Mouse (Mus musculus): ENCODE measurements around the gene Psmd12. TPM values are rescaled to one million over a fixed set of nuclear protein-coding genes. Genes with fewer than 3 reads are reported as not detected.

The Psmd12 gene
- polyA plus RNA-seq, 2 experiments: 45.6 to 103 TPM

DNA sequence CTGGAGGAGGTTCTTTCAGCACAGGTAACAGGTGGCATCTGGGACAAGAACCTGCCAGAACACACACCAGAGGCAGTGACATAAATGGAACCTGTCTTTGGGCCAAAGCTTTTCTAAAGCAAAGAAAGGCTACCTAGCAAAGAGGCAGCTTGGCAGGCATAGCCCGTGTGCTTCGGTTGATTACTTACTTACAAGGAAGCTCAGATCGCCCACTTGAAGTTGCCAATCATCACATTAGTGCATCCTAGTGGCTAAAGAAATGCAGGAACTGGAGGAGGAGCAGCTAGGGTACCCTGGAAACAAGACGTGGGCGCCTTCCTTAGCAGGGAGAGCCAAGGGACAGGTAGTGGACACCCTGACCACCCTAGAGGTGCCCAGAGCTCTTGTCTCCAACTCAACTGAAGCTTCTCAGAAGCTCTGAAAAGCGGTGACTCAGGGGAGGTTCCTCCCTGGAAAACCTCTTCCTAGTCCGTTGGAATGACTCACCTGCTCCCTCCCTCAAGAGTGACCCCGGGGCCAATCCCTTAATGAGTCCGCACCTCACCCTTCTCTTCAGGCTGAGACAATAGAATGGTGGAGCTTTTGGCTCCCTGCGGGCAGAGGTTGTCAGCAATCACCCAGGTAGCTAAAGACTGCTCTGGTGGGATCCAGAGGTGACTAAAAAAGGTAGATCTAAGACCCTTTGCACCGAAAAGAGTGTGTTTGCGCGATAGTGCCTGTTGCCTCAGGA lies 66.6 kb downstream of the Psmd12 start:
- DNase-seq (ENCODE audit: low read depth in 3 of 3, low spot score in 3 of 3) (no peak), ATAC-seq (ENCODE audit: insufficient read depth) (no peak)
- Histone ChIP-seq H3K4me1 (replicated peaks; ENCODE audit: control insufficient read depth in 2 of 2, insufficient read depth in 2 of 2, low read length in 1 of 2) (peaks cover 0 to 2% of the 10 kb centered on the region in 2 experiments), H3K27me3 (ENCODE audit: control insufficient read depth, insufficient read depth, low read length) (peaks cover 19% of the 10 kb centered on the region), H3K36me3 (replicated peaks; ENCODE audit: control insufficient read depth, insufficient read depth, low read depth) (no peaks in the 10 kb centered on the region; the same call in 1 of the 2 replicates), H3K9ac (replicated peaks) (no peak overlapping the region), H3K9me3 (ENCODE audit: control insufficient read depth, low read length) (no peaks in the 10 kb centered on the region), H3K27ac (no peak overlapping the region), H3K4me3 (ENCODE audit: insufficient read depth in 1 of 2, low read depth in 2 of 2, low read length in 2 of 2) (no peak overlapping the region), H3K4me2 (ENCODE audit: low read depth) (peak overlapping the region; percentile 97; the same call in 1 of the 2 replicates)
- TF ChIP-seq CTCF (IDR thresholded peaks at IDR 0.05; ENCODE audit: low read depth): no peak
- no peak for TF ChIP-seq EP300 (IDR thresholded peaks at IDR 0.05; ENCODE audit: low read depth)
- WGBS (ENCODE audit: insufficient replicate concordance): 41% methylated on average over 13 of the region's 13 CpGs

DNA sequence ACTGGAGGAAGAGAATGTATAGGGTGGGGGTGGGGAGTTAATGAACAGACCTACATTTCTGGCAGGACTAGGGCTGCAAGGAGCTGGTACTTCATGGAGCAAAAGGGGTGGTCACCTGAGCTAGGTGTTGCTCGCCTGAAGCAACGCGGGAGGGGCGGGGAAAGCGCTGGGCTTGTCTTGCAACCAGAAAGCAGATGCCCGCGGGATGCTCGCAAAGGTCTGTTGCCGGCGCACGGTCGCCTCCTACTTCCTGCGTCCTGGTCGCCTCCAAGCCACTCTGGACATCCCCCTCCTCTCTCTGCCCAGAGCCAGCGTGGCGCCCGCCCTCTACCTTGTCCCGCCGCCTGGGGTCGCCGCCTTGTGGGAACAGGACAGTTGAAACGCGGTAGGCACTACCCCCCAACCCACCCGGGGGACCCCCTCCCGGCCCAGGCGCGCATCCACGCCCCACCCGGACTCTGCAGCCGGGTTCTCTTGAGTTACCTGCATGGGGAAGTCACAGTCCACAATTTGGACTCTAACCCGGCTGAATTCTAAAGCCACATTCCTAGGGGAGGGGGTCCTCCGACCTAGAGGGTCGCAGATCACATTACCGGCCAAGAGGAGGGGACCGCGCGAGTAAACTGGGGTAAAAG lies 67.5 kb downstream of the Psmd12 start:
- no peak for ATAC-seq (ENCODE audit: insufficient read depth)
- TF ChIP-seq EP300 (IDR thresholded peaks at IDR 0.05; ENCODE audit: low read depth) (no peak), CTCF (IDR thresholded peaks at IDR 0.05; ENCODE audit: low read depth) (peak; percentile 24; the same call in 1 of the 2 replicates)
- Histone ChIP-seq H3K27ac (no peak overlapping the region), H3K9ac (replicated peaks) (peak overlapping the region; percentile 92), H3K9me3 (ENCODE audit: control insufficient read depth, low read length) (no peaks in the 10 kb centered on the region), H3K4me1 (replicated peaks; ENCODE audit: control insufficient read depth in 2 of 2, insufficient read depth in 2 of 2, low read length in 1 of 2) (peaks cover 0 to 7% of the 10 kb centered on the region in 2 experiments), H3K4me2 (ENCODE audit: low read depth) (peak overlapping the region; percentile 97), H3K36me3 (replicated peaks; ENCODE audit: control insufficient read depth, insufficient read depth, low read depth) (no peaks in the 10 kb centered on the region; the same call in 1 of the 2 replicates), H3K27me3 (ENCODE audit: control insufficient read depth, insufficient read depth, low read length) (peaks cover 19% of the 10 kb centered on the region), H3K4me3 (ENCODE audit: insufficient read depth in 1 of 2, low read depth in 2 of 2, low read length in 2 of 2) (peak overlapping the region; percentile 92 to 97)
- no peak for DNase-seq (ENCODE audit: low read depth in 3 of 3, low spot score in 3 of 3)
- WGBS (ENCODE audit: insufficient replicate concordance): under 1% methylated on average over 37 of the region's 37 CpGs

DNA sequence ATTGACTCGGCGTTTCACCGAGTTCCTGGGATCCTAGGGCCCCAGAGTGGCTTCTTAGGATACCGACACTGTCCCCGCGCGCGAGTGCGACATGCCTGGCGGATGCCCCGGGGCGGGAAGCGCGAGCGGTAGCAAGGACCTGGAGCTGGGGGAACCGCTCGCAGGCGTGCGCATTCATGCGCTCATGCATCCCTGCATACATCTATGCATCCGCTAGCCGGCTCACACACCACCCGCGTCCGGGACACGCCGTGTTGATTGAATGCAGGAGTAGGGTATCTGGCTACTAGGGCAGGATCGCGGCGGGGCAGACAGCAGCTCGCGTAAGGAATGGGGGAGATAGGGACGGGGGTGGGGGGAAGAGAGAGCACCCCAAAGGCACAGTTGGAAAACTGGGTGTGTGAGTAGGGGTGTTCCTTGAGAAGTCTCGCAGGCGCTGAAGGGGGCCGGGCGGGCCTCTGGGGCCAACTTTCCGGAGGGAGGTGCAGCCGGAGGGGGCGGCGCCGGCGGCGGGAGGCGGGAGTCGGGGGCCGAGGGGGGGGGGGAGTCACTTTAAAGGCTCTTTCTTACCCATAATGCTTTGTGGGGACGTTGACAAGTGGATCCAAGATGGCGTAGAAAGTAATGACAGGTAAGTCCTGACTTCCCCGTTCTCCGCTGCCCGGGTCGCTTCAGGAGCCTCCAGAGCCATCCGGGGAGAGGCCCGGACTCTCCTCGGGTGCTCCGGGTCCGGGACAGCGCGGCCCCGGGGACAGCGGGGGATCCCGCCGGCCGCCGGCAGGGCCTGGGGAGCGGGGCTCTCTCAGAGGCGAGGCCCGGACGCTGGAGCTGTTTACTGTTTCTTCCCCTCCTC lies 68.3 kb downstream of the Psmd12 start, which contains the start of gene Helz:
Gene Helz (plus strand): TSS at position 580 of the 853 bp plus-strand sequence.
- Histone ChIP-seq H3K4me2 (ENCODE audit: low read depth) (peak within 1 kb of the TSS; percentile 97), H3K9ac (replicated peaks) (peak within 1 kb of the TSS; percentile 92), H3K4me1 (replicated peaks; ENCODE audit: control insufficient read depth in 2 of 2, insufficient read depth in 2 of 2, low read length in 1 of 2) (peaks cover 0 to 7% of the 10 kb centered on the region in 2 experiments), H3K27me3 (ENCODE audit: control insufficient read depth, insufficient read depth, low read length) (peaks cover 19% of the 10 kb centered on the region), H3K9me3 (ENCODE audit: control insufficient read depth, low read length) (no peaks in the 10 kb centered on the region), H3K27ac (no peak within 1 kb of the TSS; the same call in 1 of the 2 replicates), H3K36me3 (replicated peaks; ENCODE audit: control insufficient read depth, insufficient read depth, low read depth) (no peaks in the 10 kb centered on the region; the same call in 1 of the 2 replicates), H3K4me3 (ENCODE audit: insufficient read depth in 1 of 2, low read depth in 2 of 2, low read length in 2 of 2) (peak within 1 kb of the TSS; percentile 92 to 97)
- TF ChIP-seq CTCF (IDR thresholded peaks at IDR 0.05; ENCODE audit: low read depth) (peak; percentile 25; the same call in 1 of the 2 replicates), EP300 (IDR thresholded peaks at IDR 0.05; ENCODE audit: low read depth) (no peak)
- ATAC-seq (ENCODE audit: insufficient read depth) (peak; percentile 86), DNase-seq (ENCODE audit: low read depth in 3 of 3, low spot score in 3 of 3) (peak; percentile 59 to 72 (median 65))
- WGBS (ENCODE audit: insufficient replicate concordance): under 1% methylated on average over 65 of the region's 70 CpGs

DNA sequence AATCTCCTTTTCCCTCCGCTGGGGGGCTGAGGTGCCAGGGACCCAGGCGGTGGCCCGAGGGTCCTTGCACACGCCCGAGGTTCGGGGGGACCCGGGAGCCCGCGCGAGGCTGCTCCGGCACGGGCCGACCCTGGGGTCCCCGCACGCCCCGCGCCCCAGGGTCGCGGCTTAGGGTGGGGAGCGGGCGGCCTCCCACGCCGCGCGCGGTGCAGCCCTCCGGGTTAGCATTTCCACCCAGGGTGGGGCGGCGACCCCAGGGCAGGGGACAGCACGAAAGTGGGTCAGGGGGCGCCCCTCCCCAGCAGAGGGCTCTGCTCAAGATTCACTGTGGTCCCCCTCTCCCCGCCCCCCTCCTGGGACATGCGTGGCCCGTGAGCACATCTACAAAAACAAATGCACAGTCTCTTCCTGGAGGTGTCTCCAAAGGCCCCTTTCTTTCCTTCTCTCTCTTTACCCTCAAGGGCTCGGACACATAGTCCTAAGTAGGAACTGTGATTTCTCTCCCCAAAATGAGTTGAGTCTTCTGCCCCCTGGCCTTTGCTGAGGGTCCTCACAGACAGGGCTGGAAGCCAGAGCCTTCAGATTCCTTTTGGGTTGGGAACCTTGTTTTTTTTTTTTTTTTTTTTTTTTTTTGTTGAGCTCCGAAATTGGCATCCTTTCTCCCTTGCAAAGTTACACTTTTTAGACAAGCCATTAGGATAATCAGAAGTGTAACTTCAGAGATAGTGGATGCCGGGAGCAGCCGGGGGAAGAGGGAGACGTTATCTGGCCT lies 69.1 kb downstream of the Psmd12 start:
- H3K27me3 ChIP-seq (ENCODE audit: control insufficient read depth, insufficient read depth, low read length): peaks cover 19% of the 10 kb centered on the region
- H3K36me3 ChIP-seq (replicated peaks; ENCODE audit: control insufficient read depth, insufficient read depth, low read depth): no peaks in the 10 kb centered on the region; the same call in 1 of the 2 replicates
- peak overlapping the region; percentile 92 to 97 for H3K4me3 ChIP-seq (ENCODE audit: insufficient read depth in 1 of 2, low read depth in 2 of 2, low read length in 2 of 2)
- peaks cover 0 to 10% of the 10 kb centered on the region in 2 experiments for H3K4me1 ChIP-seq (replicated peaks; ENCODE audit: control insufficient read depth in 2 of 2, insufficient read depth in 2 of 2, low read length in 1 of 2)
- WGBS (ENCODE audit: insufficient replicate concordance): 2% methylated on average over 37 of the region's 39 CpGs
- 0 out of 2 replicates have a peak, but pooled peaks have one; percentile 5 for TF ChIP-seq CTCF (IDR thresholded peaks at IDR 0.05; ENCODE audit: low read depth)
- no peak for TF ChIP-seq EP300 (IDR thresholded peaks at IDR 0.05; ENCODE audit: low read depth)
- ATAC-seq (ENCODE audit: insufficient read depth) (peak; percentile 25; the same call in 1 of the 2 replicates), DNase-seq (ENCODE audit: low read depth in 3 of 3, low spot score in 3 of 3) (no peak)
- peak overlapping the region; percentile 97 for H3K4me2 ChIP-seq (ENCODE audit: low read depth)
- H3K27ac ChIP-seq: no peak overlapping the region; the same call in 1 of the 2 replicates
- no peaks in the 10 kb centered on the region for H3K9me3 ChIP-seq (ENCODE audit: control insufficient read depth, low read length)
- H3K9ac ChIP-seq (replicated peaks): peak overlapping the region; percentile 92

Other genes starting within 250 kb of the Psmd12 start
- 2.7 and 3.0 TPM in 2 replicates for gene Pitpnc1, start 8.8 kb upstream of the Psmd12 start, polyA plus RNA-seq (2012; rRNA removed)
- 5.8 and 6.7 TPM in 2 replicates for gene Pitpnc1, start 8.8 kb upstream of the Psmd12 start, polyA plus RNA-seq (2014; fragmentation: Nextera tagmentation; extraction: Ambion mirVana)
- gene Helz, start 68.4 kb downstream of the Psmd12 start, polyA plus RNA-seq (2012; rRNA removed): 3.0 TPM in 2 replicates
- gene Helz, start 68.4 kb downstream of the Psmd12 start, polyA plus RNA-seq (2014; fragmentation: Nextera tagmentation; extraction: Ambion mirVana): 5.6 and 6.0 TPM in 2 replicates
- 0.04 TPM in 1 of 2 replicates, not detected in the other for gene Cacng1, start 237.0 kb downstream of the Psmd12 start, polyA plus RNA-seq (2012; rRNA removed)
- gene Cacng1, start 237.0 kb downstream of the Psmd12 start, polyA plus RNA-seq (2014; fragmentation: Nextera tagmentation; extraction: Ambion mirVana): not detected in 2 replicates